Comparison of ENCODE assay signal across 34 mouse cellular contexts in genomic region chr1:151243332-151243731, GRCm38 (mm10). TPM values are rescaled to one million over a fixed set of nuclear protein-coding genes. Genes with fewer than 3 reads are reported as not detected.
DNase-seq lines count a peak whose midpoint lies in the region; TF ChIP-seq lines count a peak whose summit lies in the region.
"Had no signal": no experiment of that assay in that cellular context is flagged by ENCODE, and none has a peak within 500 bp of the region (broad histone marks: within the 10 kb centered on the region; RNA-seq: fewer than 3 reads in every experiment).

No protein-coding gene starts in this region.

- DNase-seq in gastrocnemius, adult 18-20 months (ENCODE audit: low spot score): peak; percentile 8
- DNase-seq in gastrocnemius, postnatal 4 days (ENCODE audit: low spot score in 2 of 2): no peak
- peak; percentile 84 for DNase-seq in liver, adult 2 months (ENCODE audit: extremely low read depth, low read depth, low spot score)
- no peak for DNase-seq in liver
- DNase-seq in lung, postnatal 25 days (ENCODE audit: low spot score): peak; percentile 54
- DNase-seq in lung, adult 2 months: no peak
- DNase-seq in adipocyte (ENCODE audit: low spot score): peak; percentile 61
- no peak for DNase-seq in left cerebral cortex, adult 9 months (ENCODE audit: low spot score in 2 of 2)
- DNase-seq: adrenal gland, adult 2 months; adrenal gland, postnatal 10 days; adrenal gland, postnatal 25 days; B cell, adult 2 months; cerebellum, adult 11 months; cerebellum, adult 18-20 months; cerebellum, adult 8-10 months; cerebellum, adult 9-11 months; cerebellum, postnatal 14 days; cerebellum, postnatal 36 days; embryo, embryonic 11 days had no signal

- no peak overlapping the region for H3K9ac ChIP-seq in liver, adult 2 months (ENCODE audit: low read depth, low read length)
- H3K9ac ChIP-seq: embryonic facial prominence, embryonic 13.5 days; embryonic facial prominence, embryonic 15.5 days; forebrain, embryonic 12.5 days had no signal

- H3K79me2 ChIP-seq in liver, adult 2 months (ENCODE audit: control insufficient read depth, insufficient read depth, low read length): no peaks in the 10 kb centered on the region

- 58% methylated on average over 4 of the region's 4 CpGs for WGBS in liver, adult 2 months
- WGBS in lung, adult 2 months: 61% methylated on average over 4 of the region's 4 CpGs

- TF ChIP-seq CTCF in liver, adult 2 months (IDR thresholded peaks at IDR 0.05; ENCODE audit: low read depth, low read length): no peak
- no peak for TF ChIP-seq CTCF in lung, adult 2 months (IDR thresholded peaks at IDR 0.05; ENCODE audit: insufficient read depth, low read length)

- TF ChIP-seq POLR2A in liver, adult 2 months (IDR thresholded peaks at IDR 0.05; ENCODE audit: extremely low read depth, insufficient read depth, low read length): no peak
- no peak for TF ChIP-seq POLR2A in lung, adult 2 months (IDR thresholded peaks at IDR 0.05; ENCODE audit: borderline replicate concordance, extremely low read depth, low read depth, low read length)

- no peak overlapping the region for H3K4me3 ChIP-seq in liver, adult 2 months (ENCODE audit: insufficient read depth, low read depth, low read length)
- H3K4me3 ChIP-seq in lung, adult 2 months (replicated peaks; ENCODE audit: extremely low read depth, low read depth, low read length): no peak overlapping the region
- H3K4me3 ChIP-seq: embryonic facial prominence, embryonic 13.5 days; embryonic facial prominence, embryonic 15.5 days; erythroblast, embryonic 14.5 days; forebrain, embryonic 10.5 days; forebrain, embryonic 12.5 days had no signal

- H3K36me3 ChIP-seq in liver, adult 2 months (ENCODE audit: control insufficient read depth, insufficient read depth, low read length): no peaks in the 10 kb centered on the region
- H3K36me3 ChIP-seq: embryonic facial prominence, embryonic 13.5 days; embryonic facial prominence, embryonic 15.5 days; forebrain, embryonic 10.5 days; forebrain, embryonic 12.5 days; G1E had no signal

- H3K27me3 ChIP-seq in liver, adult 2 months (ENCODE audit: control insufficient read depth, insufficient read depth, low read length): no peaks in the 10 kb centered on the region
- H3K27me3 ChIP-seq: CH12.LX; embryonic facial prominence, embryonic 13.5 days; embryonic facial prominence, embryonic 15.5 days; forebrain, embryonic 12.5 days; Patski had no signal

- no peaks in the 10 kb centered on the region; the same call in none of the 2 replicates for H3K4me1 ChIP-seq in liver, adult 2 months (ENCODE audit: control insufficient read depth, insufficient read depth, low read length)
- H3K4me1 ChIP-seq in lung, adult 2 months (ENCODE audit: control insufficient read depth, insufficient read depth, low read length): no peaks in the 10 kb centered on the region; the same call in none of the 2 replicates
- H3K4me1 ChIP-seq: embryonic facial prominence, embryonic 13.5 days; embryonic facial prominence, embryonic 15.5 days; forebrain, embryonic 10.5 days; forebrain, embryonic 12.5 days had no signal

- no peak overlapping the region for H3K27ac ChIP-seq in liver, adult 2 months (replicated peaks; ENCODE audit: insufficient read depth, low read depth, low read length)
- H3K27ac ChIP-seq: embryonic facial prominence, embryonic 13.5 days; embryonic facial prominence, embryonic 15.5 days; forebrain, embryonic 10.5 days; forebrain, embryonic 12.5 days had no signal

RNA-seq across cellular contexts. Expression of gene Gm47996, which starts 33.4 kb away (rescaled TPM):
- total RNA-seq in gastrocnemius, adult 18-20 months (2021): under 1 TPM in 1 of 2 experiments, not detected in 1; 0.28 TPM
- not detected for total RNA-seq in gastrocnemius, postnatal 4 days (2021)
- total RNA-seq in liver, adult 2 months (2014; rRNA removed): not detected in 2 replicates
- not detected in 2 replicates for polyA plus RNA-seq in liver, adult 2 months (2012; rRNA removed)
- polyA plus RNA-seq in lung, adult 2 months (2012; rRNA removed): not detected in 2 replicates
- total RNA-seq: adrenal gland, adult 2 months; adrenal gland, postnatal 10 days; adrenal gland, postnatal 25 days; adrenal gland, postnatal 4 days; CH12.LX had no signal
- polyA plus RNA-seq: activated CD4-positive, CD25-positive, alpha-beta regulatory T cell, adult 4 months; adrenal gland, adult 2 months; CD4-positive, CD25-positive, alpha-beta regulatory T cell, adult 4 months; embryonic facial prominence, embryonic 11.5 days; embryonic facial prominence, embryonic 15.5 days; erythroblast, embryonic 14.5 days; forebrain, embryonic 10.5 days; forebrain, embryonic 12.5 days; forebrain, embryonic 14.5 days; Patski had no signal

RNA-seq across cellular contexts. Expression of gene 3110040M04Rik, which starts 39.4 kb away (rescaled TPM):
- under 1 TPM in 1 of 2 experiments, not detected in 1; 0.38 TPM for total RNA-seq in gastrocnemius, adult 18-20 months (2021)
- not detected for total RNA-seq in gastrocnemius, postnatal 4 days (2021)
- not detected in 2 replicates for total RNA-seq in liver, adult 2 months (2014; rRNA removed)
- not detected in 2 replicates for polyA plus RNA-seq in liver, adult 2 months (2012; rRNA removed)
- polyA plus RNA-seq in lung, adult 2 months (2012; rRNA removed): not detected in 2 replicates
- total RNA-seq: adrenal gland, adult 2 months; adrenal gland, postnatal 10 days; adrenal gland, postnatal 25 days; adrenal gland, postnatal 4 days; CH12.LX; common myeloid progenitor, adult 5-6 weeks had no signal
- polyA plus RNA-seq: activated CD4-positive, CD25-positive, alpha-beta regulatory T cell, adult 4 months; adrenal gland, adult 2 months; brain, embryonic 14.5 days; CD4-positive, CD25-positive, alpha-beta regulatory T cell, adult 4 months; embryonic facial prominence, embryonic 11.5 days; embryonic facial prominence, embryonic 13.5 days; embryonic facial prominence, embryonic 15.5 days; forebrain, embryonic 10.5 days; forebrain, embryonic 12.5 days; forebrain, embryonic 14.5 days; Patski had no signal

RNA-seq across cellular contexts. Expression of gene Gm47995, which starts 45.1 kb away (rescaled TPM):
- total RNA-seq in gastrocnemius, adult 18-20 months (2021): under 1 TPM in 1 of 2 experiments, not detected in 1; 0.31 TPM
- not detected for total RNA-seq in gastrocnemius, postnatal 4 days (2021)
- not detected in 2 replicates for total RNA-seq in liver, adult 2 months (2014; rRNA removed)
- not detected in 2 replicates for polyA plus RNA-seq in liver, adult 2 months (2012; rRNA removed)
- not detected in 2 replicates for polyA plus RNA-seq in lung, adult 2 months (2012; rRNA removed)
- total RNA-seq: adrenal gland, adult 2 months; adrenal gland, postnatal 10 days; adrenal gland, postnatal 25 days; adrenal gland, postnatal 4 days; CH12.LX; common myeloid progenitor, adult 5-6 weeks had no signal
- polyA plus RNA-seq: activated CD4-positive, CD25-positive, alpha-beta regulatory T cell, adult 4 months; adrenal gland, adult 2 months; brain, embryonic 14.5 days; CD4-positive, CD25-positive, alpha-beta regulatory T cell, adult 4 months; embryonic facial prominence, embryonic 11.5 days; embryonic facial prominence, embryonic 13.5 days; embryonic facial prominence, embryonic 15.5 days; erythroblast, embryonic 14.5 days; forebrain, embryonic 10.5 days; forebrain, embryonic 12.5 days; forebrain, embryonic 14.5 days; Patski had no signal

RNA-seq across cellular contexts. Expression of gene Gm8947, which starts 51.2 kb away (rescaled TPM):
- under 1 TPM in 1 of 2 experiments, not detected in 1; 0.17 TPM for total RNA-seq in gastrocnemius, adult 18-20 months (2021)
- total RNA-seq in gastrocnemius, postnatal 4 days (2021): not detected
- not detected in 2 replicates for total RNA-seq in liver, adult 2 months (2014; rRNA removed)
- not detected in 2 replicates for polyA plus RNA-seq in liver, adult 2 months (2012; rRNA removed)
- not detected in 2 replicates for polyA plus RNA-seq in lung, adult 2 months (2012; rRNA removed)
- total RNA-seq: adrenal gland, adult 2 months; adrenal gland, postnatal 10 days; adrenal gland, postnatal 25 days; common myeloid progenitor, adult 5-6 weeks had no signal
- polyA plus RNA-seq: activated CD4-positive, CD25-positive, alpha-beta regulatory T cell, adult 4 months; adrenal gland, adult 2 months; brain, embryonic 14.5 days; CD4-positive, CD25-positive, alpha-beta regulatory T cell, adult 4 months; embryonic facial prominence, embryonic 13.5 days; erythroblast, embryonic 14.5 days; forebrain, embryonic 12.5 days; forebrain, embryonic 14.5 days; Patski had no signal

Comparison
In these comparisons a context has a peak if more than half of its experiments do, and no peak if none do; other contexts are left out.
1. DNase-seq: peak in gastrocnemius, adult 18-20 months (single experiment), liver, adult 2 months (single experiment), lung, postnatal 25 days (single experiment) and adipocyte (single experiment); none in gastrocnemius, postnatal 4 days (0 of 2), liver (single experiment), lung, adult 2 months (single experiment) and left cerebral cortex, adult 9 months (0 of 2).